1 mouse cellular context compared by ENCODE assay signal in the genomic region with DNA sequence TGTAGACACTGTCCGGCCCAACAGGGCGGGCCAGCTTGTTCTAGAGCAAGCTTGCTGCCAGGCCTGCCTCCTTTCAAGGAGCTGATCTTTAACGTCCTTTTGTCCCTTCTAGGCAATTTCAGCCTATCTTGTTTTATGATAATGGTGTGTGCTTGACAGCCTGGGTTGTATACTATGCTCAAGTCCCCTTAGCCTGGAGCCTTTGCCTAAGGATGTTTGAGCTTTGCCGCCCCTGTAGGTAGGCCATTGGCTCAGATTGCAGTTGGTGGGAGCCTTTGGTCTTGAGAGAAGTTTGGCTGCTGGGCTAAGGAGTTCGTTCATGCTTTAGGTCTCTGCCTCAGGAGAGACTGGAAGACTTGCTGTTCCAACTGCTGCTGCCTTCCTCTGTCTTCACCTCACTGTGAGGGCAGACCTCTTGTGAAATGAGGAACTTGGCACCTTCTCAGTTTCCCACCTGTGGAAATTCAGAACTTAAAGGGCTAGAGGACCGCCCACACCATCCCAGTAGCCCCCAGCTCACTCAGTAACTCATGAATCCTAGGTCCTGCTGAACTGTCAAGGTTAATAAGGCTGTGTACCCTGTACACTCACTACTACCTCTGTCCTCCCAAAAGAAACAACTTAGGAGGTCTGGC.
TF ChIP-seq lines count a peak whose summit lies in the region.

No protein-coding gene starts in this region.

TF ChIP-seq in MEL, 35 proteins besides CTCF, POLR2A, EP300 and RAD21 (continued from another document):
- no peak for TF ChIP-seq POLR2AphosphoS2 (IDR thresholded peaks at IDR 0.05; ENCODE audit: low read length)
- TF ChIP-seq BHLHE40 (IDR thresholded peaks at IDR 0.05; ENCODE audit: borderline replicate concordance, low read depth, low read length): no peak
- TF ChIP-seq TCF12 (IDR thresholded peaks at IDR 0.05; ENCODE audit: low read depth, low read length): no peak
